Mouse (Mus musculus) macrophage (primary cell): ENCODE measurements around the gene 1700018G05Rik. TPM values are rescaled to one million over a fixed set of nuclear protein-coding genes. Genes with fewer than 3 reads are reported as not detected.
"Not testable (repeated sequence)": the region's sequence is repeated elsewhere in the genome, so short reads cannot be mapped to it uniquely, and the experiment has no call there.

Experiments used
- H3K27ac ChIP-seq: fragments of 350-480 bp; formaldehyde crosslinking; 2 replicates; pipeline ENCODE4 v1.9.0; 2021
- H3K36me3 ChIP-seq: fragments of 350-480 bp; formaldehyde crosslinking; 2 replicates; pipeline ENCODE4 v1.9.0; 2021; ENCODE audit errors: inconsistent target
- H3K4me3 ChIP-seq: fragments of 350-480 bp; formaldehyde crosslinking; 2 replicates; pipeline ENCODE4 v1.9.0; 2021; ENCODE audit errors: inconsistent target
- H3K79me2 ChIP-seq: fragments of 350-480 bp; formaldehyde crosslinking; 2 replicates; pipeline ENCODE4 v1.9.0; 2021; ENCODE audit errors: inconsistent target
- WGBS: methylation state at CpG from one replicate; pipeline ENCODE4 v1.1.7; 2026; ENCODE audit warnings: inconsistent platforms; ENCODE audit not compliant: missing documents; 5-methylcytosine and 5-hydroxymethylcytosine counted together
- polyA plus RNA-seq: library from polyadenylated mRNA; stranded (reverse); fragments of 250-400 nt; gene quantifications from 3 replicates; pipeline ENCODE4 v1.2.4, GENCODE M21; 2018; ENCODE audit warnings: inconsistent platforms
- total RNA-seq, 78 experiments: library from RNA; depleted of rRNA; stranded (reverse); fragments of 250-400 nt; gene quantifications; 1 replicate in 9 of 78; 2 replicates in 24 of 78; 3 replicates in 43 of 78; 4 replicates in 2 of 78; pipeline ENCODE4 v1.2.4; 2018; ENCODE audit warnings: inconsistent platforms in 56 of 78

Gene 1700018G05Rik
- not detected for total RNA-seq (2018; cell fraction: chromatin; rRNA removed)
- total RNA-seq (2018; cell fraction: cytosol; rRNA removed), result not detected
- not detected for total RNA-seq (2018; cell fraction: nucleus; rRNA removed)
- not detected in 3 replicates for polyA plus RNA-seq

DNA sequence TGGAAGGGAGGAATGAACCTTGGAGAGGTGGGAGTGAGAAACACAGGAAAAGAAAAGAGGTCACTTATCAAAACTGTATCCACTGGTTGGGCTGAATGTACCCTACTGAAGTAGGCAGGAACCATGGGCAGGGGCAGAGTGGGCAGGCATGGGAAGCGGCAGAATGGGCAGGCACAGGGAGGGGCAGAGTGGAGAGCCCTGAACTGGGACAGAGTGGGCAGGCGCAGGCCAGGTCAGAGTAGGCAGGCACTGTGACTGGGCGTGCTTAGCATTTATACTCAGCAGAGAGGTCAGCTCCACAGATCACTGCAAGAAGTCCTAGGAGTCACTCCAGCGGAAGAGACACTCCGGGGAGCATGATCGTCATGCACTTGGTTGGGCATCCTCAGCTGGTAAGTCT lies at the start of gene 1700018G05Rik:
1700018G05Rik (plus strand) TSS at position 301 of the 400 bp plus-strand sequence.
- H3K79me2 ChIP-seq, H3K27ac ChIP-seq, H3K36me3 ChIP-seq, H3K4me3 ChIP-seq: not testable (repeated sequence)
- 83% methylated on average over 6 of the region's 6 CpGs for WGBS

GRCm38 (mm10) chrX:102908587-102908986 lies 19.6 kb upstream of the 1700018G05Rik start, which contains the start of the genes Dmrtc1a and 1700011M02Rik:
TSS of gene Dmrtc1a (minus strand) at chrX:102908687.
TSS of gene 1700011M02Rik (plus strand) at chrX:102908905.
- H3K4me3 ChIP-seq, H3K36me3 ChIP-seq, H3K79me2 ChIP-seq, H3K27ac ChIP-seq: not testable (repeated sequence)
- 80% methylated on average over 1 of the region's 9 CpGs for WGBS

DNA sequence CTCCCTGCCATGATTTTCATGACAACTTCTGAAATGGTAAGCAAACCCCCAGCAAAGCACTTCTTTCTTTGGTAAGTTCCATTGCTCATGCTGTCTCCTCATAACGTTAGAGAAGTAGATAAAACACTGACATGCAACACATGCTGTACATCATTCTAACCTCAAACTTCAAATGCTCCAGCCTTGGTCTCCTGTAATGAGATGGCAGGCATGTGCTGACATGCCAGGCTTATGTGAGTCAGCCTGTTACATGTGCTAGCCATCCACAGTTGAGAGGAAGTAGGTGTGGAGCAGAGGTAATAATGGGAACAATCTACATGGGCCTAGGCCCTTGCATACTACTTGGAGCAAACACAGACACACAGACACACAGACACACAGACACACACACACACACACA lies 13.3 kb upstream of the 1700018G05Rik start:
- H3K36me3 ChIP-seq, H3K27ac ChIP-seq, H3K79me2 ChIP-seq, H3K4me3 ChIP-seq: not testable (repeated sequence)
- 86% methylated on average over 1 of the region's 1 CpGs for WGBS

- 42% methylated on average over 3 of the region's 4 CpGs for WGBS
- H3K27ac ChIP-seq, H3K4me3 ChIP-seq, H3K36me3 ChIP-seq, H3K79me2 ChIP-seq: not testable (repeated sequence)
Measured at GRCm38 (mm10) chrX:102926707-102927106, 1.5 kb upstream of the 1700018G05Rik start.

DNA sequence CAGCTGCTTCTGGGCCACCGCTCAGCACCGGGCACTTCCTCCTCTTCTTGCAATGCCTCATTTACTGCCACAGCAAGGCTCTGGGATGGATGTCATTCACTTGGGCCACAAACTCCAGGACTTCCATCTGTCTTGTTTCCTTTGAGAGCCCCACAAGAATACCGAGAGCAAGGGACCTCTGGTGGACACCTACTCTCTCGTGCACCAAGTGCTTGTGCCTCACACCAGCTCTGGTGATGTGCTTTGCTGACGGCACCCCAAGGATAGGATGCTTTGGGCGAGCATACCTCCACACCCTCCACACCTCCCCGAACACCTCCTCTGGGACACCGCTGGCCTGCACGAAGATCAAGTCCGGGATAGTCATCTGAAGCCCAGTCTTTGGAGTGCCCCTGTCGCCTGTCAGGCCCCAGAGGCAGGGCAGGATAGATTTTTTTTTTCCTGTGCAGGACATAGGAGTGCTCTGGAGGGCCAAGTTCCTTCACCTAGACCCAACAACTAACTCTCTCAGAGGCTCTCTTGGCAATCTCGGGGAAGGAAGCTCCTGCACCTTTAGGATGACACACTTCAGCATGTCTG lies 4.9 kb downstream of the 1700018G05Rik start:
- H3K27ac ChIP-seq, result no peak overlapping the region
- no peaks in the 10 kb centered on the region for H3K79me2 ChIP-seq
- 47% methylated on average over 12 of the region's 12 CpGs for WGBS
- H3K4me3 ChIP-seq, result no peak overlapping the region
- no peaks in the 10 kb centered on the region for H3K36me3 ChIP-seq

GRCm38 (mm10) chrX:102933571-102934394 lies 5.6 kb downstream of the 1700018G05Rik start:
- no peak overlapping the region for H3K4me3 ChIP-seq
- H3K36me3 ChIP-seq, result no peaks in the 10 kb centered on the region
- no peak overlapping the region for H3K27ac ChIP-seq
- H3K79me2 ChIP-seq, result no peaks in the 10 kb centered on the region
- 18% methylated on average over 55 of the region's 68 CpGs for WGBS

DNA sequence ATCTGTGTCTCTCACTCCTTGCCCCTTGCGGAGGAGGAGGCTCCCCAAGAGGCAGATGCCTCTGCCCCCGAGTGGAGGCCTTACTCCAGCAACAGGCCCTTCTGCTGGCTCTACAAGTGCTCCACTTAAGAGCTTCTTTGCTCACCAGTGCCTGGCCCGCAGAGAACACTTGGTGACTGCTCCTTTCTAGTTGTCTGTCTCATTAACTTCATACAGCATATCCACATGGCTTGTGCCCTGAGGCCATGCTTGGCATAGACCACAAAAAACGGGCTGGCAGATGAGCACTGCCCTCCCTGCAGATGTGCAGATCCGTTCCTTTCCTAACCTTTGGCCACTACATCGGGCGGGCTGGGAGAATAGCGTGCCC lies 6.2 kb downstream of the 1700018G05Rik start:
- 75% methylated on average over 8 of the region's 8 CpGs for WGBS
- Histone ChIP-seq H3K36me3 (no peaks in the 10 kb centered on the region), H3K4me3 (no peak overlapping the region)

DNA sequence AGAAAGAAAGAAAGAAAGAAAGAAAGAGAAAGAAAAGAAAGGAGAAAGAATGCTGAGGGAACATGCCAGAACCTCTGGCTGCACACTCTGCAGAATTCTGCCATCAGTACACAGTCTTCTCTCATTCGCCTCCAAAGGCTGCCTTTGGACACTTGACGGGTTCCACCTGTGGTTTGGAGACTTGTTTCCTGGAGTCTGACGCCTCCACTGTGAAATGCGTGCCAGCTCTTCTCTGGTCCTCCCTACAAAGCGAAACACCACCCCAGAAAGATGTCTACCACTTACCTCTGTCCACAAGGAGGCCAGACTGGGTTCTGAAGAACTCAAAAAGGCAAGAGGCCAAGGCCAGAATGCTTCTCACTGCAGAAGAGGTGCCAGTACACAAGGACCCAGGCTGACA lies 8.6 kb downstream of the 1700018G05Rik start:
- Histone ChIP-seq H3K36me3 (no peaks in the 10 kb centered on the region), H3K4me3 (no peak overlapping the region), H3K79me2 (no peaks in the 10 kb centered on the region), H3K27ac (no peak overlapping the region)
- 54% methylated on average over 5 of the region's 5 CpGs for WGBS

More for the DNA sequence above, 6.2 kb downstream of the 1700018G05Rik start:
- Histone ChIP-seq H3K79me2 (no peaks in the 10 kb centered on the region), H3K27ac (no peak overlapping the region)

- H3K4me3 ChIP-seq, H3K36me3 ChIP-seq, H3K79me2 ChIP-seq, H3K27ac ChIP-seq: not testable (repeated sequence)
- WGBS, result 100% methylated on average over 4 of the region's 11 CpGs
Measured at GRCm38 (mm10) chrX:102950136-102950535, 22.0 kb downstream of the 1700018G05Rik start.

DNA sequence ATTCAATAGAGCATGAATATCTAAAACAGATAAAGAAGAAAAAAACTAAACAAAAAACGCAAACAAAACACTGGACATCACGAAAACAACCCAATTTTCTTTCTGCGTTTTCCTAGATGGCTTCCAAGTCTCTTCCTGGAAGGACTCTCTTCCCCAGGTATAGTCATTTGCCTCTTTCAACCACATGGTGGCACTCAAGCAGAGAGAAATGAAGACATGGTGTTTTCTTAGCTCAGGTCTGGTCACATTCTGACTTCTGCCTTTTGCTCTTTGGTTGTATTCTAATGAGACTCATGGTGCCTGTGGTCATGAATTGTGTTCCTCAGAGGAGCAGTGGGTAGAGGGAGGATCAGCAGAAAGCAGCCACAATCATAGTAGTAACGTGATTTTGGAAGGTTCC lies 30.7 kb downstream of the 1700018G05Rik start:
- no peaks in the 10 kb centered on the region for H3K79me2 ChIP-seq
- no peak overlapping the region for H3K4me3 ChIP-seq
- 30% methylated on average over 4 of the region's 4 CpGs for WGBS
- H3K27ac ChIP-seq, result no peak overlapping the region
- no peaks in the 10 kb centered on the region for H3K36me3 ChIP-seq

- no peaks in the 10 kb centered on the region for H3K79me2 ChIP-seq
- WGBS, result 83% methylated on average over 2 of the region's 2 CpGs
- no peak overlapping the region for H3K27ac ChIP-seq
- H3K4me3 ChIP-seq, result no peak overlapping the region
- H3K36me3 ChIP-seq, result no peaks in the 10 kb centered on the region
Measured at GRCm38 (mm10) chrX:102960581-102960980, 32.4 kb downstream of the 1700018G05Rik start.

Other genes starting within 250 kb of the 1700018G05Rik start
- not detected in 3 replicates for gene Gm3880, start 241.4 kb upstream of the 1700018G05Rik start, polyA plus RNA-seq
- gene Gm9112, start 220.7 kb upstream of the 1700018G05Rik start, polyA plus RNA-seq, result not detected in 3 replicates
- not detected in 3 replicates for gene Dmrtc1b, start 220.5 kb upstream of the 1700018G05Rik start, polyA plus RNA-seq
- gene Dmrtc1c1, start 125.4 kb upstream of the 1700018G05Rik start, polyA plus RNA-seq, result not detected in 3 replicates
- gene Dmrtc1c2, start 73.8 kb upstream of the 1700018G05Rik start, polyA plus RNA-seq, result not detected in 3 replicates
- not detected in 3 replicates for gene 1700031F05Rik, start 60.4 kb upstream of the 1700018G05Rik start, polyA plus RNA-seq
- not detected in 3 replicates for gene Dmrtc1a, start 19.7 kb upstream of the 1700018G05Rik start, polyA plus RNA-seq
- not detected in 3 replicates for gene 1700011M02Rik, start 19.5 kb upstream of the 1700018G05Rik start, polyA plus RNA-seq